Mouse (Mus musculus) cerebellum, adult 2 months (tissue): ENCODE measurements around the gene Cachd1. TPM values are rescaled to one million over a fixed set of nuclear protein-coding genes. Genes with fewer than 3 reads are reported as not detected.

ENCODE experiments used
- DNase-seq, 2 experiments: peaks; one replicate each; pipeline ENCODE4 v3.0.0; 2021
- H3K27ac ChIP-seq: fragments of 200-500 bp; 2 replicates; pipeline ENCODE4 v1.5.1; 2012; ENCODE audit warnings: low read length, control low read depth, inconsistent platforms; ENCODE audit not compliant: insufficient read depth
- H3K27me3 ChIP-seq: fragments of 200-500 bp; 2 replicates; pipeline ENCODE4 v1.6.1; 2012; ENCODE audit warnings: inconsistent platforms, mild to moderate bottlenecking, low read length, moderate library complexity; ENCODE audit not compliant: control insufficient read depth, insufficient read depth
- H3K4me1 ChIP-seq: fragments of 200-500 bp; 2 replicates; pipeline ENCODE4 v1.6.1; 2011; ENCODE audit warnings: low read length; ENCODE audit not compliant: control insufficient read depth, insufficient read depth
- H3K4me3 ChIP-seq: fragments of 200-500 bp; replicated peaks from 2 replicates; pipeline ENCODE3; 2011; ENCODE audit warnings: mild to moderate bottlenecking, low read depth, low read length, control low read depth; ENCODE audit not compliant: insufficient read depth
- CTCF ChIP-seq: fragments of 200-500 bp; IDR thresholded peaks from 2 replicates; pipeline ENCODE4 v1.5.1; 2011; ENCODE audit warnings: low read depth, mild to moderate bottlenecking, control low read depth, low read length, moderate library complexity, borderline replicate concordance; ENCODE audit not compliant: insufficient read depth
- POLR2A ChIP-seq: fragments of 200-500 bp; IDR thresholded peaks from 2 replicates; pipeline ENCODE4 v1.6.1; 2011; ENCODE audit warnings: low read length, control low read depth, borderline replicate concordance; ENCODE audit not compliant: insufficient read depth
- WGBS: fragments of 180-500 bp; shearing (Covaris S2); methylation state at CpG from one replicate; pipeline ENCODE4 v1.1.7; 2018; 5-methylcytosine and 5-hydroxymethylcytosine counted together
- polyA plus RNA-seq: library from polyadenylated mRNA; depleted of rRNA; stranded (reverse); fragments of >200 nt; gene quantifications from 2 replicates; pipeline ENCODE4 v1.2.3, GENCODE M21; 2012

Cachd1 gene
- polyA plus RNA-seq, 1 experiment, result 41.4 TPM

- TF ChIP-seq CTCF, result no peak
- no peak for TF ChIP-seq POLR2A
- no peak for DNase-seq
- 91% methylated on average over 2 of the region's 2 CpGs for WGBS
- no peak overlapping the region for H3K4me3 ChIP-seq
- no peaks in the 10 kb centered on the region for H3K27me3 ChIP-seq
- H3K4me1 ChIP-seq, result no peaks in the 10 kb centered on the region
- no peak overlapping the region for H3K27ac ChIP-seq
Observed at GRCm38 (mm10) chr4:101043691-101044090, 267.2 kb downstream of the Cachd1 start.

DNA sequence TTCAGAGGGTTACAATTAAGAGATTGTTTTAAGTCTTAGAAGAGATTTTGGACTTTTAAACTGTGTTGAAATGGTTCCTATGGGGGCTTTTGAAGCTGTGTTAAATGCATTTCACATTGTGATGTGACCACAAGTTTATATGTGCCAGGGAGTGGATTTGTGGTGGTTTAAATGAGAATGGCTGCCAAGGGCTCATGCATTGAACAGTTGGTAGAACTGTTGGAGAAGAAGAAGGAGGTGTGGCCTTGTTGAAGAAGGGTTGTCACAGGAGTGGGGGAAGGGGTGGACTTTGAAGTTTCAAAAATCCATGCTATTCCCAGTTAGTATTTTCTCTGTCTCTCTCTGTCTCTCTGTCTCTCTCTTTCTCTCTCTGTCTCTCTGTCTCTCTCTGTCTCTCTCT, 267.7 kb downstream of the Cachd1 start:
- H3K27me3 ChIP-seq, result no peaks in the 10 kb centered on the region
- H3K4me1 ChIP-seq, result no peaks in the 10 kb centered on the region
- TF ChIP-seq CTCF, result no peak
- TF ChIP-seq POLR2A, result no peak
- DNase-seq, result no peak
- no peak overlapping the region for H3K27ac ChIP-seq
- H3K4me3 ChIP-seq, result no peak overlapping the region

DNA sequence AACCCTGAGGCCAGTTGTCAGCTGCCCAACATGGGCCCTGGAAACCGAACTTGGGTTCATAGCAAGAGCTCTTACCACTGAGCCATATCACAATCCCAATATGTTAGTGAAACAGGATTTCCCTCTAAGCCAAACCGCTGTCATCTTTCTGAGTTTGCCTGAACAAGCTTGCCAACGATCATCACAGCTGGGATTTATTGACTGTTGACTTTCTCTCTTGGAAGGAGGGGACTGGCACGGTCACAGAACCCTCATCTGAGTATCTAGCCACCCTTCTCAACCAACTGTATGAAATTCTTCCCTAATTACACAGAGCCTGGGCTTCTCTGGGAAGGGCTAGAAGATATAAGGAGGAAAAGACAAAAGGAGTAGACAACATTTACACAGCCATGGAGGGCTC, 270.1 kb downstream of the Cachd1 start:
- TF ChIP-seq POLR2A (no peak), CTCF (no peak)
- WGBS, result 39% methylated on average over 4 of the region's 4 CpGs
- Histone ChIP-seq H3K27me3 (no peaks in the 10 kb centered on the region), H3K4me3 (no peak overlapping the region), H3K27ac (no peak overlapping the region), H3K4me1 (no peaks in the 10 kb centered on the region)
- DNase-seq, result no peak

GRCm38 (mm10) chr4:101062146-101062545, 285.7 kb downstream of the Cachd1 start:
- TF ChIP-seq POLR2A, result no peak
- TF ChIP-seq CTCF, result no peak
- Histone ChIP-seq H3K4me1 (no peaks in the 10 kb centered on the region), H3K27ac (no peak overlapping the region), H3K4me3 (no peak overlapping the region), H3K27me3 (no peaks in the 10 kb centered on the region)
- DNase-seq, result no peak
- 3% methylated on average over 2 of the region's 2 CpGs for WGBS

GRCm38 (mm10) chr4:101066401-101066800, 289.9 kb downstream of the Cachd1 start:
- Histone ChIP-seq H3K27ac (no peak overlapping the region), H3K4me1 (no peaks in the 10 kb centered on the region), H3K4me3 (no peak overlapping the region), H3K27me3 (no peaks in the 10 kb centered on the region)
- DNase-seq, result no peak
- TF ChIP-seq POLR2A (no peak), CTCF (no peak)
- WGBS, result 69% methylated on average over 5 of the region's 5 CpGs

GRCm38 (mm10) chr4:101068786-101069153, 292.3 kb downstream of the Cachd1 start, which contains the start of gene Raver2:
TSS of gene Raver2 (plus strand) at chr4:101068983.
- no peaks in the 10 kb centered on the region for H3K4me1 ChIP-seq
- H3K27me3 ChIP-seq, result no peaks in the 10 kb centered on the region
- no peak within 1 kb of the TSS for H3K27ac ChIP-seq
- H3K4me3 ChIP-seq, result peak within 1 kb of the TSS; percentile 85
- peak; percentile 52 to 60 for DNase-seq
- TF ChIP-seq CTCF (no peak), POLR2A (no peak)
- 4% methylated on average over 33 of the region's 54 CpGs for WGBS

GRCm38 (mm10) chr4:101069154-101069971, 292.9 kb downstream of the Cachd1 start:
- WGBS, result 2% methylated on average over 55 of the region's 55 CpGs
- H3K27me3 ChIP-seq, result no peaks in the 10 kb centered on the region
- H3K4me1 ChIP-seq, result no peaks in the 10 kb centered on the region
- peak; percentile 12 to 42 for DNase-seq
- H3K4me3 ChIP-seq, result peak overlapping the region; percentile 85
- no peak for TF ChIP-seq POLR2A
- no peak for TF ChIP-seq CTCF
- H3K27ac ChIP-seq, result no peak overlapping the region

DNA sequence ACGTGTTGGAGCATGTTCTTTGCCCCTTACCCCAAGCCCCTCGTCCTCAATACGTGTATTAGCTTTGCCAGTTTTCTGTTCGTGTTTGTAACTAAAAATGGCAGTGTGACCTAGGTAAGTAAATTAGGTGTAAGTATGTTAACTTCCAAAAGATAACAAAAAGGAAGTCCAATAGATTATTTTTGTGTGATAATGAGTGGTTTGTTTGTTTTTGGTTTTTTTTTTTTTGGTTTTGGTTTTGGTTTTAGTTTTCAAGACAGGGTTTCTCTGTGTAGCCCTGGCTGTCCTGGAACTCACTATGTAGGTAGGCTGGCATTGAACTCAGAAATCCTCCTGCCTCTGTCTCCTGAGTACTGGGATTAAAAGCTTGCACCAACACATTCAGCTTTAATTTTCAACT, 295.1 kb downstream of the Cachd1 start:
- no peak for TF ChIP-seq CTCF
- TF ChIP-seq POLR2A, result no peak
- no peak for DNase-seq
- 93% methylated on average over 4 of the region's 4 CpGs for WGBS

More for the DNA sequence above, 295.1 kb downstream of the Cachd1 start:
- Histone ChIP-seq H3K27me3 (no peaks in the 10 kb centered on the region), H3K4me1 (no peaks in the 10 kb centered on the region), H3K27ac (no peak overlapping the region), H3K4me3 (no peak overlapping the region)
